Mouse (Mus musculus) T-helper 2 cell (primary cell): ENCODE results near the gene Birc7.

Experiments
- in situ Hi-C: fragments of 300-600 bp; cut with MboI, MseI; formaldehyde crosslinking; loops from one replicate; pipeline ENCODE4 v1.15.1; 2025; ENCODE audit warnings: high pct_unique_total_duplicates

Gene Birc7

DNA sequence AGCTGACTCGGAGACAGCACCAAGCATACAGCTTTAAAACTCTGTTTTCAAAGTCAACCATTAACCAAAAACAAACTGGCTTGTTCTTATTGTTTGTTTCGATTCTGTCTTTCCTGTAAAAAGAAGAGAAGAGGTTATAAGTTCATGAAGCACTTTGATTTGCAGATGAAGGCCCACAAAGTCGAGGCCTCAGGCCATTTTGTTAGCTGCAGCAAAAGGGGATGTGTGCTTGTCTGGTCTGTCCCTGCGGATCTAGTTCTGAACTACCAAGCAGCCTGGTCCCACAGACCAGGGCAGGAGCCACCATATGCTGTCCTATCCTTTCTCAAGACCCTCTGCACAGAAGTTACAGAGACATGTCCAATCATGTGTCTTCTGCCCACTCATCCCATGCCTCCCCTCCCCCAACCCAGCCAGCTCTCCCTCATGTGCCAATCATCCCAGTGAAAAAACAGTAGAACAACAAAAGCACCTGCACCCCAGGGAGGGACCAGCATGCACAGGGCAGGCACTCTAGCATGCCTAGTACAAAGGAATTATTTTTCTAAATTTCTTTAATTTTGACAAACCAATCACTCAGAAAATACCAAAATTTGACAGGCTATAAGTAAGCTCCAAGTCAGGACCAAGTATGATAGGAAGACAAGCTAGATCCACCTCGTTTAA, 23.1 kb upstream of the Birc7 start:
- in situ Hi-C loops: no loop called here

DNA sequence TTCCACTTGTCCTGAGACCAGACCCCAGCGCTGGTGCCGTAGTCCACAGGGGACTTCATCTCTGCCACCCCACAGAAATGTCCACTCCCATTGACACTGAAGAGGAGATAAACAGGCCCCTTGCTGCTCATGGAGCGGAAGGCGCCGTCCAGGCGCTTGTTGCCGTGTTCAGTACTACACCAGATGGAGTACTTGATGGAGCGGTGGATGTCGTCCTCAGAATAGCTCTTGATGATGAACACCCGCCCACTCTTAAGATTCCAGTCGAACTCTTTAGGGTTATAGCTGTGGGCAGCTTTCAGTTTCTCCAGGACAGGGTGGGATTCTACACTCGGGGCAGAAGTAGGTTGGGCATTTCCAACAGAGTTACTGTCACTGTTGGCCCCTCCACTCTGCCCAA, 17.9 kb upstream of the Birc7 start:
- in situ Hi-C loops: no loop called here

DNA sequence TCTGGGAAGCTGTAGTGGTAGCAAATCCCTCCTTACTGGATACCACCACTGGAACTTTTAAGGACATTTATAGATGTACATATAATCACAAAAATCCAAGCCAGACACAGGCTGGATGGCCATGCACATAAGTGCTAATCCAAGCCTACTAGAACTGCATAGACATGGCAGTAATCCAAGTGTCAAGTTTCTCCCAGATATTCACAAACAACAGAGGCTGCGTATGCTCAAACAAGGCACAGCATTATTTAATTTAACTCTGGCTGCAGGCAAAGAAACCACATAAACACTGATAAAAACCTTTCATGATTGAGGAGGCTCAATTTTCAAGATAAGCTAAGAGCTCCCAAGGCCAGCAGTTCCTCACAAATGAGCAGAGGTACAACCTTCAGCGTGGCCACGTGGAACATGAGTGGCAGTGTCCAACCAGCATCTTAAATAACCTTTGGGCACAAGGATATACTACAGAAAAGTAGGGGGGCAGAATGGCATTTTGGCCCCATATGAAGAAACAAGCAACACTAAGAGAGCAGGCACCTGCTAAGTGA, 12.9 kb upstream of the Birc7 start:
- in situ Hi-C loops: no loop called here

DNA sequence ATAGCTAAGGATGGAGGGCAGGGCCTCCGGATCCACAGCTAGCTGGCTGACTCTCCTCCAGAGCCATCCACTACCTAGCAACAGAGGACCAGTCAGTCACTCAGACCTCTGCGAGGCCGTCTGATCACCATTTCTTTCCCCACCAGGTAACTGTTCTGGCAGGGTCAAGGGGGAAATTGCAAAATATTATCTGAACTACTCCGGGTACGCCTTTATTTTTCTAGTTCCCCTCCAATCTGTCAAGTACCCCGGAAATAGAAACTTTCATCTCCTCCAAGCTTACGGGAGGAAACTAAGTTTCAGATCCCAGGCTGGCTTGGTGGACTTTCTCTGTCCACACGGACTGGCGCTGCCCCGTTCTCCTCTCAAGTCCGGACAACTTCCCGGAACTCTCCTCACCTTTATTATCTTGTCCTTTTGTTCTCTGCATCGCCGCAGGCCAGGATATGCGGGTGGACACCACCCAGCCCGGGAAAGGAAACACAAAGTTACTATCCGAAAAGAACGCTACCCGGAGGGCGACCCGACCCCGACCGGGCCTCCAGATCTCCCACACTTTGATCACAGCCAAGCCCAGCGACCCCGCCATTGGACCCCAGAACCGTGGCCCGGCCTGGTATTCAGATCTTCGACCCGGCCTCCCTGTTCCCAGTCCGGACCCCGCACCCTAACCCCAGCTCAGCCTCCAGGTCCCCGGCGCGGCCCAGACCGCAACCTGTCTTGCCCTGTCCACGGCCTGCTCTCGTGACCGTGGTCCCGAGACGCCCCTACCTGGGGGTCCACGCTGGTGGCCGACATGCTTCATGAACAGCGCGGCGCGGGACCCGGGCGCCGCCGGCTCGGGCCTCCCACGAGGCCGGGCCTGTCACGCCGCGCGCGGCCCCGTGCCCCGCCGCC, 8.7 kb upstream of the Birc7 start:
- in situ Hi-C loops: no loop called here

DNA sequence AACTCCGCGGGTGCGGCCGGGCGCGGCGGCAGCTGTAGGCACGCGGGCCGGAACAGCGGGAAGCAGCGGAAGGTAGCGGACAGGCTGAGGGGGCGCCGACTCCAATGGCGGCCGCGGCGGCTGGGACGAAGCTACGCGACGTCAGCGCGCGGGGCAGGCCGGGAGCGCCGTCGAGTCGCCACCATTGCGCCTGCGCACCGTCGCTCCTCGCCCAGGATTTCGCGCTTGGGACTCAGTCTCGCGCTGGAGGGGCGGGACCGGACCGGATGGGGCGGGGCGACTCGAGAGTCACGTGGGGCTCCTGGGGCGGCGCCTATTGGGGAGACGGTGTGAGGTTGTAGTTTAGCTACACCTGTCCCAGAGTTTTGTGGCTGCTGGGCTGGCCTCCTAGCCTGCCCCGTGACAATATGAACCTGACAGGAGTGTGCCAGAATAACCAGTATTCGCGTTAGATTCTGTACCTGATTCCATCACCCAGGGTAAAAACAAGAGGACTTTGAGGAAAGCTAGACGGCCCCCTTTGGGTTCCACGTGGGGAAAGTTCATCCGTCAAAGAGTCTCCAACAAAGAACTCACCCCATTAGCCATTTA, 7.9 kb upstream of the Birc7 start, which contains the start of gene Ythdf1:
TSS of gene Ythdf1 (minus strand) at position 140 of the 591 bp plus-strand sequence.
- in situ Hi-C loops: no loop called here

DNA sequence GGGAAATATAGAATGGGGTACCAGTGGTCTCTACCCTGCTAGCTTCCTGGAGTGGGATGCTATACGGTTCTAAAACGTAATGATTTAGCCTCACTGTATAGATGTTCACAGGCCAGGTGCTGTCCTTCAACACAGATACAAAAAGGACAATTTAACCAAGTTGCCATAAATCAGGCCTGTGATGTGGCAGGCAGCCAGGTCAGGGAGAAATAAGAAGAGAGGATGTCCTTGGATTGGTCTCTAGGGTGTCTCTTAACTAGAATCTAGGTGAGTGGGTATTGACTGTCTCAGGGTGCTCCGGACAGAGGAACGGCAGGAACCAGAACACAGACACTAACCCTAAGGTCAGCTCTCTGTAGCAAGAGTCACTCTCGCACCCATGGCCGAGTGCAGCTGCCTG, 6.1 kb upstream of the Birc7 start:
- in situ Hi-C loops: no loop called here

DNA sequence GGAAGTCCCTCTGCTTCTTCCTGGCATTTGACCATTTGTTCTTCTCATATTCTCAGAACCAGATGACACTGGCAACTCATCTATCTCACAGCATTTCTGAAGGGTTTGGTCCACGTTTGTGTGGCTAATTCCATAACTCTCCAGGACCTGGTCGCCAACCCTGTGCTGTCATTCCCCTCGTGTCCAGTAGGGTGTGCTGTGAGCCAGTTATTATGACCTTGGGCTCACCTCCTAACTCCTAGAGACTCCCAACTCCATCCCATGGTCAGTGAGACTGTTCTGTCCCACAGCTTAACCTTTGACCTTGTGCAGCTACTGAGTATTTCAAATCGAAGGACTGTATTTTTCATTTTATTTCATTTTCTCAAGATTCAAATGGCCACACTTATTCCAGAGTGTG, 3.6 kb upstream of the Birc7 start:
- in situ Hi-C loops: no loop called here

DNA sequence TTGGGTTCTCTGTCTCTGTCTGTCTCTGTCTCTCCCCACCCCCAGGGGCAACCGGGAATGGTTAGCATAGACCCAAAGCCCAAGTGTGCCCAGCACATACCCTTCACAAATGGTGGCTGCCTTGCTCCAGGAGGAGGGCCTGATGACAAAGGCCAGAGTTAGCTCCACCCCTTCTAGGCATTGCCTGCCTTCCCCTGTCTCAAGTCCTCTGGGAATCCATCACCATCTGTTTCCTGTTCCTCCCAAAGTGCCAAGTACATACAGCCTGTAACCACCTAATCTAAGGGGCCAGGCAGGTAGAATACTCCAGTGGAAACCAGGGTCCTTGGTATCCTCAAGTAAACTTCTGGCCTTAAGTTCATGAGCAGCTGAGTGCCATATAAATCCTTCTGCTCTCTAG, 3.6 kb downstream of the Birc7 start:
- in situ Hi-C loops: loop anchor here (5.0 kb wide), 1 partner anchor 125 kb away; no protein-coding TSS in a partner anchor

DNA sequence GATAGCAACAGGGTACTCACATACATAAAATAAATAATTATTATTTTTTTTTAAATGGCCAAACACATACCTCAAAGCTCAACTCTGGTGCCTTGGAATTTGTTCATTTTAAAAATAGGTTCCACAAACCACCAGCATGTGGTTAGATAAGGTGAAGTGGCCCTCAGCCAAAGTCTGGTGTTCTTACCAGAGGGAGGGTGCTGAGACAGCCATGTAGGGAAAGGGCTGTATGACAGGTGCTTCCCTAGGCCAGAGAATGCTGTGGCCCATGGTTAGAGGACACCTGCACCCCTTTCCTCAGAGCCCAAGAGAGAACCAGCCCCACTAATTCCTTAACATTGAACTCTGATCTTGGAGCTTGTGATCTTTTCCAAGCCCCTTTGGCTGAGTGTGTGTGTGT, 11.4 kb downstream of the Birc7 start:
- in situ Hi-C loops: loop anchor here (10.0 kb wide), 1 partner anchor 515 kb away; the partner anchor contains the start of gene Zbtb46

DNA sequence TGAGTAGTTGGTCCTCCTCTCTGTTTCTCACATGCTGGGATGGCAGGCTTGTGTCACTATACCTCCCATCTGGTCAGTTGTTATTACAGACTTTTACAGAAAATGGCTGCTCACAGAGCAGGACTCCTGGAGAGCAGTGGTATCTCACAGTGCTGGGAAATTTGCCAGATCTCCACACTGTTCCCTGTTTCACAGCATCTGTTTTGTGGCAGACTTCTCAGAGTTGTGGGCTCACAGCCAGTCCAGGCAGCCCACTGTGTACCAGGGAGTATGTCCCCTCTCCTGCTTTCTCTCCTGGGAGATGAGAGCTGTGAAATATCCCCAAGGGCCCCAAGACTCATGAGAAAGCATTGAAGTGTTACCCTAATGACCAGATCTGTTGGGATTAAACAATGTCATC, 13.0 kb downstream of the Birc7 start:
- in situ Hi-C loops: loop anchor here (10.0 kb wide), 1 partner anchor 513 kb away; the partner anchor contains the start of gene Zbtb46

DNA sequence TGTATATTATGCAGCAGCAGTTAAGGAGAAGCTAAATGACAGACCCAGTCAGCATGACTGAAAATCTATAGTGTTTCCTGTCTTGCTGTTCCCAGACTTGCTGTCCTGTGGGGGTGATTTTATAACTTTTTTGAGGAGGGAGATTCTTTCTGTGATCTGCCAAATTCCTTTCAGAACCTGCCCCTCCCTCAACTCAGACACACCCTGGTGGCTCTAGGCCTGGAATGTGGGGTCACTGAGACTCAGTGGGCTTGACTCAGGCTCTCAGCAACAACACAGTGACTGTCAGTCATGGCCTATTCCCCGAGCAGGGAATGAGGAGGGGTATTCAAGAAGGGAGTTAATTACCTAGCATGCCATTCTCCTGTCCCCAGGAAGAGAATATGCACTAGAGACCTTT, 21.1 kb downstream of the Birc7 start:
- in situ Hi-C loops: loop anchor here (10.0 kb wide), 1 partner anchor 505 kb away; the partner anchor contains the start of gene Zbtb46

DNA sequence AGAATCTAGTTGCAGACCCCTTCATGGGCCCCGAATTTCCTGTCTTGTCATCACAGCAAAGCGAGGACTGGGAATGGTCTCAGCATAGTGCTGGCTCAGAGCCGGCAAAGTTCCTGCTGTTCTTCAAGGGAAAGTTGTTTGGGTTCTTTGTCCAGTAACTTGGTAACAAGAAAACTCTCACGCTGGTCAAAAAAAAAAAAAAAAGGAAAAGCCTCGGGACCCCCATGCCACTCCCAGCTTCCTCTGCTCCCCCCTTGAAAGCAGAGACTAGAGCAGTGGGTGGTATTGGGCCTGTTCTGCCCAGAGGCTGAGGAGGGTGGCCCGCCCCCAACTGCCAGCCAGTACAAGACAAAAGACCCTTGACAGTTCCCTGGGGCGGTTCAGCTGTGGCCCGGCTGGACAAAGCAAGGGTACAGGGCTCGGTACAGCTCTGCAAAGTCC, 23.9 kb downstream of the Birc7 start:
- in situ Hi-C loops: no loop called here

DNA sequence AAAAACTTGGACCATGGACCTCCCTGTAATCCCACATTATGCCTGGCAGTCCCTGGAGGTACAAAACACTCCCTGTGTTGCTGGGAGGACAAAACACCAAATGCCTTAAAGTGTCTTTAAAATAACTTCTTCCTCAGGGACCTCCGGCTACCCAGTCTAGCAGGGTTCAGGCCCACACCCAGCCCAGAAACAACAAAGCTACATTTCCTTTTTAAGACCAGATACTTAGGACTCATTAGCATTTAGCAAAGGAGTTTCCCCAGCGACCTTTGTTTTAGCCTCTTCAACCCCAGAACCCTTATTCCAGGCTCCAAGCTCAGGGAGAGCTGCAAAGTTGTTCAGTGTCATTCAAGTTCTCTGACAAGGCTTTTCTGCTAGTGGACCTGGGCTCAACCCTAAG, 24.8 kb downstream of the Birc7 start:
- in situ Hi-C loops: no loop called here

DNA sequence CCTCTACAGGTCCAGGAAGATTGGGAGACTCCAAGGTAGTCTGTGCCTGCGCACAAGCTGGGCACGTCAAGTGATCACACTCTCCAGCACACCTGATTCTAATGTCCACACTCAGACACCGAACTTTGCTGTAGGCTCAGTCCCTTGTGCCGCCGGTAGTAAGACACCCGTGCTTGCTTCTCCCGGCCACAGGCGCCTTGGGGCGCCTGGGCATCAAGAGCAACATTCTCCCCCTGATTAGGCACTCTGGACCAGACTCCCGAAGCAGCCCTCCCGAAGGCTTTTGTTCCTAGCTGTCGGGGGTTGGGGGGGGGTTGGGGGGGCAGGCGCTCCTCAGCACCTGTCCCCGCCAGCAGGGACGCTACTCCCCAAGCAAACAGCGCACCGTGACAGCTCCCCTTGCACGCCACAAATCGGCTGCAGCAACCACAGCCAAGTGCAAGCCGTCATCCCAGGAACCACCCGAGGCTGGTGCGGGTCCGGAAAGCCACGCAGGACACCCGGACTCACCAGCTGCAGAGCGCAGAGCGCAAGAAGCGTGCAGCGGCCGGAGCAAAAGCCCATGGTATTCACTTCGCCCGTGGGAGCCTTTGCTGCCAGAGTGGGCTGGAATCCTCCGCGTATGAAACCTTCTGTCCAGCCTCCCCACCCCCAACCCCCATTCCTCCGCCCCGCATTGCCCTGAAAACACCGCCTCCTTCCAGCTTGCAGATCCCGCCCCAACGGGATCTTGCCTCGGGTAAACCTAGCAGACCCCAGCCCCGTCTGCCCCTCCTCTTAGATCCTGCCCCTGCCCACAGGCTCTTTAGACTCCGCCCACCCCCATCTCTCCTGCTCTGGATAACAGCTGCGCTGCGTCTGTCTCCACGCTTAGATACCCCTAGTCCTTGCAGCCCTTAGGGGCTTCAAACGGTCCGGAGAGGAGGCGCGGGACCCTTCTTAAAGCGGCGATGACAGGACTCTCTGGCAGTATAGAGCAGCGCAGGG, 25.5 kb downstream of the Birc7 start, which contains the start of gene Nkain4:
TSS of gene Nkain4 (minus strand) at position 639 of the 987 bp plus-strand sequence.
- in situ Hi-C loops: no loop called here

DNA sequence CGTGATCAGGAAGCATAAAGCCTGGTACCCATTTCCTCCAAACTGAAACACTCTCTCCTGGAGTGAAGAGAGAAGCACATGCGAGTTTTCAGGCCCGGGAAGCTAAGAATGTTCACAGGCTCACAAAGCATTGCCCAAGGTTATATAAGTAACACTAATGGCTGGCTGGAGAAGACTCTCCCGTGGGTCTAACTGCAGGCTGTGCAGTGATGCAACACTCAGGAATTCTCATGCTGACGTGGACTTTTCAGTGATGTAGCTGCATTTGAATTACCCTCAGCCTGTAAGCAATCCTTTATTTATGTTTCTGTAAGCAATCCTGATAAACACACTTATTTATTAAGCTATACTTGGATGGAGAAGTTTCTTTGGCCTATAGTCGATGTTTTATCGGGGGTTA, 30.8 kb downstream of the Birc7 start:
- in situ Hi-C loops: no loop called here

DNA sequence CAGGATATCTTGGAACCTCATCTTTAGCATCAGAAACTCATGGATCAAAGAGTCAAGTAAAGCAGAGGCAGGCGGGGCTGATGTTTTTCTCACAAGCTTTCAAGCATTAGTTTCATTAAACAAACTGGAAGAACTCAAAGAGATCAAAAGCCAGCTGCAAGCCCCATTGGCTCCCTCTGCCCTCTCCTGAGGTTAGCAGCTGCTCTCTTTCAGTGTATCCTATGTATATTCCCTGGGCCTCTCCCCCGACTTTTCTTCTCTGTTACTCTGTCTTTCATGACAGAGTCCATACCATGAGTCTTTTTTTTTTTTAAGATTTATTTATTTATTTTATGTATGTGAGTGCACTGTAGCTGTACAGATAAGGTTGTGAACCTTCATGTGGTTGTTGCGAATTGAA, 31.4 kb downstream of the Birc7 start:
- in situ Hi-C loops: no loop called here

DNA sequence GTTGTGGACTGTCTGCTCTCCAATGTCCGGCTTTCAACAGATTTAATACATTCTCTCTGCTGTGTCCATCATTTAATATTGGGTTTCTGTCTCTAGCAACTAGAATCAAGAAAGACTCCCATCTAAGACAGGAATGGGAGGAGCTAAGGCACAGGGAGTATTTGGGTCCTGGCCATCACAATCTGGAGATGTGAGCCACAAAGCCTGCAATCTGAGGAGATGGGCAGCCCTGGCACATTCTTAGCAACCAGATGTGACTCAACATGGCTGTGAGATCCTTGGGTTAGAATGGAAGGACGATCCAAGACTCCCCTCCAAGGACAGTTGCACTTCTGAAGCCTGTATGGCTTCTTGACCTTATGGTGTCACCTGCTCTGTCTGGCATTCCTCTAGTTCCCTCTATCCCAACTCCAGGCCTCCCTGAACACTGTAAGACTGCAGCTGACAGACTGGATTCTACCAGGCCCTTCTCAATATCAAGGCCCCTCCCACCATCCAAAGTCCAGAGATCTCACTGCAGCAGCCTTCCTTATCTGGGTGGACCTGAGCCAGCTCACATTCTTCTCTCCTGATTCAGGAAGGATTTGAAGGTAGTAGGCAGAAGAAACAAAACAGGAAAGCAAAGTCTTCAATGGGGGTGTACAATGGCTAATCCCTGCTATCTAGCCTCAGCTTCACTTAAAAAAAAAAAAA, 33.9 kb downstream of the Birc7 start:
- in situ Hi-C loops: no loop called here

DNA sequence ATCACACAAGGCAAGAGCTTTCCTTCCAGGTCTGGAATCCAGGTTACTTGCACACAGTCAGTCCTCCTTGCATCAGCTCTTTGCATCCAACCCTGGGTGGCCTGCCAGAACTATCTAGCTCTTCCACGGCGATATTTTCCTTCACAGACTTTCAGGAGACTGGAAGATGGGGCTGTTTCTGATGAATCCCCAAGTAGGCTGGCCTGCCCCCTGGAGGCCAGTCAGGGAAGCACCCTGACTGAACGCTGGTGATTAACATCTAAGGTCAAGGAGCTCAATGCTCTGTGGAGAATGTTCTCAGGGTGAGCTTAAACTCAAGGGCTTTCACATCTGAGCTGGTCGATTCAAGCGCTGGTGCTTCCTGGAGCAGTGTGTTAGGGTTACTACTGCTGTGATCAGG, 35.1 kb downstream of the Birc7 start:
- in situ Hi-C loops: no loop called here

DNA sequence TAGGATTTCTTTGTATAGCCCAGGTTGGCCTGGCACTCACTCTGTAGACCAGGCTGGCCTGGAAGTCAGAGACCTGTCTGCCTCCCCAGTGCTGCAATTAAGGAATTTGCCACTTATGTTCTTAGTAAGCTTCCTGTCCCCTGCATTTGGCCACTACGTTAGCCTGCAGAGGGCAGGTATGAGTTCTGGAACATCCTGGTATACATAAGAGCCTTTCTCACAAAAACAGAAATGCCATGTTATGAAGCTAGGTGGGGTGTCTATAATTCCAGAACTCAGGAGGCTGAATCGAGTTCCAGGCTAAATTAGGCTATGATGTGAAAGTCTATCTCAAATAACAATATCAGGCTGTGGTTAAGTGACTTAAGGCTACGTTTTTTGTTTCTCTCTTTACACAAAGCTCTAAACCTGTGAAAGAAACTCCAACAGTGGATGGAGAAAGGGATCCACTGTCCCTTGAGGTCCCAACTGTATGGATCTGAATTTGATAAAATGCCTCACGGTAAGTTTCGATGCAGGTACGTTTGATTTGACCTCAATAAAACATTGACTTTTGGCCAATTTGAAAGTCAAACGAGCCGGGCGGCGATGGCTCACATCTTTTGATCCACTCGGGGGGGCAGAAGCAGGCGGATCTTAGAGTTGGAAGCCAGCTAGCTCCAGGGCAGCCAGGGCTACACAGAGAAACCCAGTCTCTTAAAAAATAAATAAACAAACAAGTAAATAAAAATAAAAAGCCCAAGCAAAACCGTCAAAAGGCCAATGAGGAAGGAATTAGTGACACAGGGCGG, 37.5 kb downstream of the Birc7 start:
- in situ Hi-C loops: no loop called here
